Mouse (Mus musculus) kidney, adult 2 months (tissue): Measurements from ENCODE around the gene Smug1. TPM values are rescaled to one million over a fixed set of nuclear protein-coding genes. Genes with fewer than 3 reads are reported as not detected.

Source experiments
- DNase-seq: peaks from one replicate; pipeline ENCODE4 v3.0.0; 2021
- H3K27ac ChIP-seq: fragments of 200-500 bp; 2 replicates; pipeline ENCODE4 v1.5.1; 2012; ENCODE audit warnings: low read depth, low read length, control low read depth, inconsistent platforms; ENCODE audit not compliant: insufficient read depth
- H3K27me3 ChIP-seq: fragments of 200-500 bp; replicated peaks from 2 replicates; pipeline ENCODE4 v1.6.1; 2012; ENCODE audit warnings: mild to moderate bottlenecking, moderate library complexity, low read length, inconsistent platforms; ENCODE audit not compliant: control insufficient read depth, insufficient read depth
- H3K36me3 ChIP-seq: fragments of 200-500 bp; 2 replicates; pipeline ENCODE4 v1.6.1; 2012; ENCODE audit warnings: mild to moderate bottlenecking, moderate library complexity, low read length, inconsistent platforms; ENCODE audit not compliant: control insufficient read depth, insufficient read depth
- H3K4me1 ChIP-seq: fragments of 200-500 bp; 2 replicates; pipeline ENCODE4 v1.6.1; 2011; ENCODE audit warnings: low read length; ENCODE audit not compliant: control insufficient read depth, insufficient read depth
- H3K4me3 ChIP-seq: fragments of 200-500 bp; 2 replicates; pipeline ENCODE4 v1.5.1; 2011; ENCODE audit warnings: mild to moderate bottlenecking, low read depth, low read length, control low read depth; ENCODE audit not compliant: insufficient read depth
- CTCF ChIP-seq: fragments of 200-500 bp; conservative IDR thresholded peaks from 2 replicates; pipeline ENCODE4 v1.5.1; 2011; ENCODE audit warnings: low read depth, mild to moderate bottlenecking, control low read depth, low read length, moderate library complexity, mixed read lengths; ENCODE audit not compliant: insufficient read depth, insufficient read length
- POLR2A ChIP-seq: fragments of 200-500 bp; IDR thresholded peaks from one replicate; pipeline ENCODE4 v1.6.1; 2011; ENCODE audit warnings: low read depth, low read length, control low read depth
- WGBS: fragments of 180-500 bp; shearing (Covaris S2); methylation state at CpG from one replicate; pipeline ENCODE4 v1.1.7; 2018; 5-methylcytosine and 5-hydroxymethylcytosine counted together
- polyA plus RNA-seq: library from polyadenylated mRNA; depleted of rRNA; stranded (reverse); fragments of >200 nt; gene quantifications from 2 replicates; pipeline ENCODE4 v1.2.3, GENCODE M21; 2012

Smug1 gene
- polyA plus RNA-seq, 1 experiment, result 15.5 TPM

DNA sequence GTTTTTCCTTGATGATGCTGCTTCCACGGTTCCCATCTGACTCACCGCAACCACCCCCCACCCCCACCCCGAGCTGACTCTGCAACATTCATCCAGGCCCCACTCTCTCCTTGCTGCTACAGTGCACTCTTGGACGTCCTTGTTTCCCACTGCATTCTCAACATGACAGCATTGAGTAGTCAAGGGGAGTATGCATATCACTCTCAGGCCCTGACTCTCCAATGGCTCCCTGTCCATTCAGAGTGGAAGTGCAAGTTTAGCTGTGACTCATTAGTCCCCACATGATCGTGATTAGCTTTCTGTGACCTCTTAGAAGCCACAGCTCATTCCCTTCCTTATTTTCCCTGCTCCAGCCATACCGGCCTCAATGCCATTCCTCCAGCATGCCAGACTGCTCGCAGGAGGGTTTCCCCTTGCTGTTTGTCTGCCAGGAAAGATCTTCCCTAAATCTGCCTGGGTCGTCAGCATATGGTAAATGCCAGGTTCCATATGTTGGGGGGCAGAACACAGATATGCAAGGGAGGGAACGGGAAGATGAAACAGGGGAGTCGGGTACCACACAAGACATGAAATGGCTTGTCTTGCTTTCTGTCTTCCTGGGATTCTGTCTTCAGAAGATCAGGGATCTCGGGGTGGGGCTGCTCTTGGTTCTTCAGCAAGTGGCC lies 21.1 kb downstream of the Smug1 start:
- Histone ChIP-seq H3K27ac (no peak overlapping the region), H3K4me3 (no peak overlapping the region), H3K4me1 (peaks cover 3% of the 10 kb centered on the region; the same call in 1 of the 2 replicates), H3K27me3 (no peaks in the 10 kb centered on the region), H3K36me3 (no peaks in the 10 kb centered on the region)
- 90% methylated on average over 11 of the region's 11 CpGs for WGBS
- DNase-seq, result no peak
- TF ChIP-seq POLR2A (no peak), CTCF (no peak)

DNA sequence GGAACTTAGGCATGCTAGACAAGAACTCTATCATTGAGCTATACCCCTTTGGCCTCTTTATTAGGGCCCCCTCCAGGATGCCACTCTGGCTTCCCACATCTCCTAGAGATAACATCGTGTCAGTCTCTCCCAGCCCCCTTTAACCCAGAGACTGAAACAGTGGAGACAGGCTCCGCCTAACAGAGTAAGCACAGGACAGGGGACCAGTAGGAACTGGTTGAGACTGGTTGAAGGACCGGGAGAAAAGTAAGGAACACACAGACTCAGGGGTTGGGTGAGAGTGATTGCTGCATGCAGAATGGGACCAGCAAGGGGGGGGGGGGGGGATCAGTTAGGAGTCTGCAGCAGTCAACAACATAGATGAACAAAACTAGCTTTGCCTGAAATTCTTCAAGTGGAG lies 22.7 kb downstream of the Smug1 start:
- Histone ChIP-seq H3K27me3 (no peaks in the 10 kb centered on the region), H3K4me1 (peaks cover 3% of the 10 kb centered on the region; the same call in 1 of the 2 replicates), H3K4me3 (no peak overlapping the region), H3K27ac (no peak overlapping the region), H3K36me3 (no peaks in the 10 kb centered on the region)
- peak; percentile 51 for DNase-seq
- WGBS, result 51% methylated on average over 3 of the region's 3 CpGs
- TF ChIP-seq POLR2A (no peak), CTCF (no peak)

DNA sequence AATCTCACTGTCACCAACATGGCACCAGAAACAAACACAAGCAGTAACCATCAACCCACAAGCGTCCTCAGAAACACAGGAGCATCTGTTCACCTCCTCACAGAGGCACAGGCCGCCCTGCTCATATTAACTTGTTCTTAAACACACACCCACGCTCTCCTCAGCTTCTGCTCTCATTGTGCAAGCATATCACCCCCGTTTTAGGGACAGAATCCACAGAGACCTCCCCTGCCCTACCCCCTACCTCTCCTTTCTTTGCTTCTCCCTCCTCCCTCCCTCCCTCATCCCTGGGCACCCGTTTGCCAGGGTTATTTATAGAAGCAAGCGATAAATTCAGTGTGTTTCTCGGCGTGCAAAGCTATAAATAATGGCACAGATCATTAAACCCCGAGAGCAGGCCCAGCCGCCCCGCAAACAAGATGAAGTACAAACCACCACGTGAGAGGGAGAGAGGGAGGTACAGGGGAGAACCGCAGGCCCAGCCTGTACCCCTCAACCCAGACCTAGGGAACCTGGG lies 31.4 kb downstream of the Smug1 start:
- H3K36me3 ChIP-seq, result no peaks in the 10 kb centered on the region
- no peaks in the 10 kb centered on the region; the same call in 1 of the 2 replicates for H3K4me1 ChIP-seq
- no peak for TF ChIP-seq CTCF
- peak; percentile 33 for DNase-seq
- H3K27ac ChIP-seq, result no peak overlapping the region; the same call in 1 of the 2 replicates
- no peaks in the 10 kb centered on the region for H3K27me3 ChIP-seq
- WGBS, result 36% methylated on average over 13 of the region's 13 CpGs
- H3K4me3 ChIP-seq, result no peak overlapping the region

DNA sequence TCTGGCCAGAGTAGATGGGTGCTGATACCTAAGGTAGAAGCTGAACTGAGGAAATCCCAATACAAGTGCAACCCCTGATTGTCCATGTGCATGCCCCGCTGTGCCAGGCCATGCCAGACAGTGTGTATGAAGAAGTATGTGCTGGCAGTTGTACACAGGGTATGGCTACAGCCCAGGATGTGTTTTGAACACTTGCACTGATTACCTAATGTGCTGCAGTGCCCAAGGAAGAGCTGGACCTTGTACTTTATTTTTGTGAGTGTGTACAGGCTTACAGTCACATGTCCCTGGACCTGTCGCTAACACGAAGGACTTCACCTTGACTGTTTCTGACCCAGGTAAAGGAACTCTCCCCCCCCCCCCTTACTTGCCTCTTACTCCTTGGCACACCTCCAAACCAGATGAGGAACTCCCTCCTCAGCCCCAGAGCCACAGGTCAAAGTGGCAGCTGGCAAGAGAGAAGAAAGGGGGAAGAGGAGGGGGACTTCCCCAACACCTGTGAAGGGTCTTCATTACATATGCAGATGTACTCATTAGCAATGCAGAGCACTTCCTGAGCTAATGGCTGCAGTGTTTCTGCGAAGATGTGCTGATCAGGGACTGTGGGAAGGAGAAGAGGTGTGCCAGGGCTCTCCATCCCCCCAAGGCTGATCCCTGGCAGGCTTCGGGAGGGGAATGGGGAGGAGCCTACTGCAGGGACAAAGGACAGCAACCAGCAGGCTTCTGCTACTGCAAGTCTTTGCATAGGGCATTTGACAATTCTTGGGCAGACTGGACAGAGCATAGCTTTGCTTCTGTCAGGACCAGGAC lies 32.4 kb downstream of the Smug1 start:
- DNase-seq, result peak; percentile 49
- 27% methylated on average over 5 of the region's 5 CpGs for WGBS

DNA sequence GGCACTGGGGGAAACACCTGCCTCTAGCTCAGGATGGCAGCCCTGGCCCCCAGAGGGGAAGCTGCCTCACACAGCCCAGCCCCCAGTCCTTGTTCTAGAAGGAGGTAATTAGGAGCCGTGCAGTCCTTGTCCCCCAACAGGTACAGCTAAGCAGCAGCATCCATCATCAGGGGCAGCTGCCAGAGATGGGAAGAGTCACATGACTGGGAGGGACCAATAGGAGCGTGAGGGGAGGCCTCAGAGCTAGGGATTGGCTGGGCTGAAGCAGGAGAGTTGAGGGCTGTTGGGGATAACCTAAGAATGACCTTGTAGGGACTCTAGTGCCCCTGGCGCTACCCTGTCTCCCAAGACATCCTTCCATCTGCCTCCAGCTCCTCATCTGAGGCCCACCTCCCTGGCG lies 33.1 kb downstream of the Smug1 start:
- no peaks in the 10 kb centered on the region for H3K27me3 ChIP-seq
- WGBS, result 72% methylated on average over 4 of the region's 4 CpGs
- no peak for TF ChIP-seq POLR2A
- no peak for TF ChIP-seq CTCF
- no peak overlapping the region for H3K27ac ChIP-seq
- H3K36me3 ChIP-seq, result no peaks in the 10 kb centered on the region
- peak; percentile 32 for DNase-seq
- no peaks in the 10 kb centered on the region; the same call in 1 of the 2 replicates for H3K4me1 ChIP-seq
- H3K4me3 ChIP-seq, result no peak overlapping the region

More for the DNA sequence above, 32.4 kb downstream of the Smug1 start:
- Histone ChIP-seq H3K27ac (peak overlapping the region; percentile 26; the same call in 1 of the 2 replicates), H3K27me3 (no peaks in the 10 kb centered on the region), H3K4me1 (no peaks in the 10 kb centered on the region; the same call in 1 of the 2 replicates), H3K36me3 (no peaks in the 10 kb centered on the region), H3K4me3 (no peak overlapping the region)
- TF ChIP-seq POLR2A, result no peak
- no peak for TF ChIP-seq CTCF

DNA sequence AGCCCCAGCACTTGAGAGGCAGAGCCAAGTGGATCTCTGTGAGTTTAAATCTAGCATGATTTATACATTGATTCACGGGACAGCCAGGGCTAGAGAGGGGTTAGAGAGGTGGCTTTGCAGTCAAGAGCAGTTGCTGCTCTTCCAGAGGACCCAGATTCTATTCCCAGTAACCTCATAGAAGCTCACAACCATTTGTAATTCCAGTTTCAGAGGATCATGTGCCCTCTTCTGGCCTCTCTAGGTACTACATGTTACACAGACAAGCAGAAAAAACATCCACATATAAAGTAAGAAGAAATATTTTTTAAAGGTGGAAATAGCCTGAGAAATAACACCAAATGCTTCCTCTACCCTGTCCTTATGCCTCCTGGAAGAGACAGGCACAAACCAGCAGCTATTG lies 36.2 kb downstream of the Smug1 start:
- Histone ChIP-seq H3K4me3 (no peak overlapping the region), H3K4me1 (no peaks in the 10 kb centered on the region; the same call in 1 of the 2 replicates), H3K27ac (no peak overlapping the region), H3K36me3 (no peaks in the 10 kb centered on the region), H3K27me3 (no peaks in the 10 kb centered on the region)
- TF ChIP-seq POLR2A, result no peak
- 0 out of 2 replicates have a peak, but pooled peaks have one; percentile 3 for TF ChIP-seq CTCF
- WGBS, result 97% methylated on average over 1 of the region's 1 CpGs
- DNase-seq, result peak; percentile 45

DNA sequence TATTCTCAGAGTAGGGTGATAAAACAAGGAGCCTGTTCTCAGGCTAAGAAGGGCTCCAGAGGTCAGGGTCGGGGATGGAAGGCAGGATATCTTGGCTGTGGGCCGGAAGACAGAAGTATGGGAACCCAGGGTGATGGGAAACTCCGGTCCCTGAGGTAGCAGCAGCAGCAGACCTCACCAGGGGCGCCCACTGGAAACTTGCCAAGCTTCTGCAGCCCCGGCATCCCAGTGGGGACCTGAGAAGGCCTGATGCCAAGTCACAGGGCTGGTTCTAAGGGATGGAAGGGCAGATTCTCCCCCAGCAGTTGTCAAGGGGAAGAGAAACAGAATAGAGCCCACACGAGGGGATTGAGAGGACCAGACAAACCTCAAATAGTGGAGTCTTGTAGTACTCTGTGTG lies 37.6 kb downstream of the Smug1 start:
- no peak for DNase-seq
- Histone ChIP-seq H3K27ac (no peak overlapping the region), H3K27me3 (no peaks in the 10 kb centered on the region), H3K36me3 (no peaks in the 10 kb centered on the region), H3K4me1 (no peaks in the 10 kb centered on the region; the same call in 1 of the 2 replicates), H3K4me3 (no peak overlapping the region)
- 58% methylated on average over 6 of the region's 6 CpGs for WGBS
- TF ChIP-seq POLR2A, result no peak
- TF ChIP-seq CTCF, result no peak
